In genomic region chr1:89382021-89382420, GRCm38 (mm10) we compare ENCODE assay signal across 19 mouse cellular contexts.
DNase-seq lines count a peak whose midpoint lies in the region; ATAC-seq lines count a peak whose summit lies in the region.
"Had no signal": no experiment of that assay in that cellular context is flagged by ENCODE, and none has a peak within 500 bp of the region (broad histone marks: within the 10 kb centered on the region; RNA-seq: fewer than 3 reads in every experiment).

No protein-coding gene starts in this region.

- H3K4me1 ChIP-seq in heart, embryonic 11.5 days (ENCODE audit: control insufficient read depth, insufficient read depth, low read length), result no peaks in the 10 kb centered on the region
- H3K4me1 ChIP-seq: embryonic facial prominence, embryonic 12.5 days; forebrain, embryonic 15.5 days; heart, embryonic 12.5 days; hindbrain, embryonic 15.5 days had no signal

- H3K4me2 ChIP-seq in heart, embryonic 11.5 days, result no peak overlapping the region
- H3K4me2 ChIP-seq: embryonic facial prominence, embryonic 12.5 days; forebrain, embryonic 15.5 days; heart, embryonic 12.5 days; hindbrain, embryonic 15.5 days had no signal

- no peak for ATAC-seq in heart, embryonic 11.5 days (replicated peaks; ENCODE audit: insufficient number of reproducible peaks, low FRiP score, low TSS enrichment)
- ATAC-seq: forebrain, embryonic 15.5 days; intestine, embryonic 16.5 days had no signal

- 77% methylated on average over 6 of the region's 6 CpGs for WGBS in heart, embryonic 11.5 days (ENCODE audit: insufficient replicate concordance)

- H3K27ac ChIP-seq in heart, embryonic 11.5 days (ENCODE audit: low read depth, low read length), result no peak overlapping the region
- H3K27ac ChIP-seq: embryonic facial prominence, embryonic 12.5 days; forebrain, embryonic 15.5 days; heart, adult 2 months; hindbrain, embryonic 15.5 days had no signal

- no peak overlapping the region for H3K9ac ChIP-seq in heart, embryonic 11.5 days (ENCODE audit: low read depth, low read length)
- H3K9ac ChIP-seq: embryonic facial prominence, embryonic 12.5 days; forebrain, embryonic 15.5 days; heart, embryonic 12.5 days; hindbrain, embryonic 15.5 days had no signal

- no peaks in the 10 kb centered on the region for H3K9me3 ChIP-seq in heart, embryonic 11.5 days (replicated peaks; ENCODE audit: control insufficient read depth, low read length)
- H3K9me3 ChIP-seq: embryonic facial prominence, embryonic 12.5 days; heart, embryonic 12.5 days; hindbrain, embryonic 15.5 days had no signal

- H3K4me3 ChIP-seq in heart, embryonic 11.5 days (ENCODE audit: low read depth, low read length), result no peak overlapping the region
- H3K4me3 ChIP-seq: embryonic facial prominence, embryonic 12.5 days; forebrain, embryonic 15.5 days; heart, adult 2 months; heart, embryonic 12.5 days; hindbrain, embryonic 15.5 days had no signal

- H3K36me3 ChIP-seq in heart, embryonic 11.5 days (ENCODE audit: control insufficient read depth, insufficient read depth, low read length), result no peaks in the 10 kb centered on the region
- H3K36me3 ChIP-seq: embryonic facial prominence, embryonic 12.5 days; forebrain, embryonic 15.5 days; heart, embryonic 12.5 days; hindbrain, embryonic 15.5 days had no signal

- DNase-seq in brain, adult 2 months (ENCODE audit: low read depth, low spot score), result peak; percentile 80
- DNase-seq in cerebellum, adult 18-20 months, result peak; percentile 70 to 72
- DNase-seq in cerebellum, adult 9-11 months, result peak; percentile 80
- DNase-seq in cerebellum, postnatal 36 days, result peak; percentile 36 to 74
- DNase-seq in heart, postnatal 10 days, result no peak
- DNase-seq in layer of hippocampus, adult 18-20 months (ENCODE audit: low spot score in 2 of 2), result no peak
- DNase-seq: adrenal gland, adult 2 months; adrenal gland, postnatal 36 days; gastrocnemius, postnatal 14 days; heart, adult 2 months; heart, postnatal 36 days; kidney, adult 2 months had no signal

- intact Hi-C loops in heart, postnatal 10 days (cut with DNase I), result no loop called here

- no peaks in the 10 kb centered on the region for H3K27me3 ChIP-seq in heart, embryonic 11.5 days (ENCODE audit: control insufficient read depth, insufficient read depth, low read length)
- H3K27me3 ChIP-seq: CH12.LX; embryonic facial prominence, embryonic 12.5 days; forebrain, embryonic 15.5 days; hindbrain, embryonic 15.5 days had no signal

Comparison
In these comparisons a context has a peak if more than half of its experiments do, and no peak if none do; other contexts are left out.
1. DNase-seq: peak in brain, adult 2 months (single experiment), cerebellum, adult 18-20 months (2 of 2), cerebellum, adult 9-11 months (single experiment) and cerebellum, postnatal 36 days (2 of 2); none in heart, postnatal 10 days (0 of 2) and layer of hippocampus, adult 18-20 months (0 of 2).